Mouse (Mus musculus) B cell, adult (primary cell): ENCODE measurements around the gene Als2cl. TPM values are rescaled to one million over a fixed set of nuclear protein-coding genes. Genes with fewer than 3 reads are reported as not detected.

Experiments
- total RNA-seq: library from RNA; stranded (reverse); gene quantifications from 4 replicates; pipeline ENCODE4 v1.2.4, GENCODE M21; 2023; ENCODE audit not compliant: inconsistent age

Gene Als2cl
- total RNA-seq, result 0.22 to 2.5 TPM in 2 of 4 replicates, not detected in the others

DNA sequence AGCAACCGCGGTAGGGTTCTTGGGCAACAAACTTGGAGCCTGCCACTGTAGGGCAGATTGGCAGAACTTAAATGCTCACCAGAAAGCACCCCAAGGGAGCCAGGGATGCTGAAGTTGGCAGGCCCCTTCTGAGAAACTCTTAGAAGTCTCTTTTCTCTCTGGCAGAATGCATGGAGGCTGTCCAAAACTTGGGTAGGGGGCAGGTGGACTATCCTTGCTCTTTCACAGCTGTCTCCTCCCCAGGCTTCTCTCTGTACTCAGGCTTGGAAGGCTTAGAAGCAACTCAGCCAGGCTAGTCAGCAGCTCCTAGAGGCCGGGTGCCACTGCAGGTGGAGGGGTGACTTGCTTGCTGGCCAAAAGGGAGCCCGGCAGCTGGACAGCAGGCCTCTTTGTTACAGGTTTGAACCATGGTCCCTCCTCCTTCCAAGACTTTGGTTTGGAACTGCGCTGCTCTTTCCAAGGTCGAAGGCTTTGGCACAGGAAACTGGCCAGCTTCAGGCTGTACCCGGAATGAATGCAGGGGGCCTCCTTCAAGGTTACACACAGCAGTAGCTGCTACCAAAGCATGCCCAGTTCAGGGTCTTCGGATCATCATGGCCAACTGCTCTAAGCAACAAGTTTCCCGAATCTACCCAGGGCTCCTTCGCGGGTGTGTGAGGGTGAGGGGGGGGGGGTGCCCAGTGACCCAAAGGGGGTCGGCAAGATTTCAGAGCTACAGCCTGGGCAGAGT is at the start of gene Als2cl:
Gene Als2cl (plus strand): TSS at position 680 of the 730 bp plus-strand sequence.

DNA sequence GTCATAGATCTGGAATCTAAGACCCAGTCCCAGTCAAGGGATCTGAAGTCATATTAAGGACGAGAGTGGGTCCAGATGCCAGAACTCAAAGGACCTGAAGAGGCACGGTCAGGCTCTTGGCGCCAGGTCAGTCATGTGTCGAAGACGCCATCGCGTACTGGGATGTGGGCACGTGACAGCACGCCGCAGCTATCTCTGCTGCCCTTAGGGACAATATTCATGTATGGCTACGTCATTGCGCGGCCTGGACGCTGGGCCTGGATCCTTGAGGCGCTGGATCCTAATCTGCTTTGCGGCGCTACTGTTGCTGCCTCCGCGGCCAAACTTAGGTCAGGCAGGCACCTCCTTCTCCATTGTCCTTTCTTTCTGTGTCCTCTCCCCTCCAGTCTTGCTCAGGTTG is 45.3 kb upstream of the Als2cl start, which contains the start of gene Prss45:
Gene Prss45 (plus strand): TSS at position 178 of the 400 bp plus-strand sequence.

DNA sequence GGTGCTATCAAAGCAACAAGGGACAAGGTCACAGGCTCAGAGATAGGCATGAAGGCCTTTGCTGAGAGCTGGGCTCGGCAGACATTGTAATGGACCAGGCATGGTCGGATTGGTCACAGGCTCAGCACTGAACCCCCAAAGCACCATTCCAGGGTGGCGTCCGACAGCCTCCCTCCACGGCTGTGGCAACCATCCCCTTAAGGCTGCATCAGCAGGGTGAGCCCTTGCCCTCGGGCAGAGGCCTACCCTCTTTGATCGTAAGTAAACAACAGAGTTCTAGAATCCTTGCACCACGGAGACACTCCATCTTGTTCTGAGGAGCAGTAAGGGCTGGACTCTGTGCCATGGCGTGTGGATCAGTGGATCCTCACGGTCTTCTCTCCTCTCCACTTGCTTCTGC is 35.5 kb upstream of the Als2cl start, which contains the start of gene Prss46:
Gene Prss46 (plus strand): TSS at position 301 of the 400 bp plus-strand sequence.

DNA sequence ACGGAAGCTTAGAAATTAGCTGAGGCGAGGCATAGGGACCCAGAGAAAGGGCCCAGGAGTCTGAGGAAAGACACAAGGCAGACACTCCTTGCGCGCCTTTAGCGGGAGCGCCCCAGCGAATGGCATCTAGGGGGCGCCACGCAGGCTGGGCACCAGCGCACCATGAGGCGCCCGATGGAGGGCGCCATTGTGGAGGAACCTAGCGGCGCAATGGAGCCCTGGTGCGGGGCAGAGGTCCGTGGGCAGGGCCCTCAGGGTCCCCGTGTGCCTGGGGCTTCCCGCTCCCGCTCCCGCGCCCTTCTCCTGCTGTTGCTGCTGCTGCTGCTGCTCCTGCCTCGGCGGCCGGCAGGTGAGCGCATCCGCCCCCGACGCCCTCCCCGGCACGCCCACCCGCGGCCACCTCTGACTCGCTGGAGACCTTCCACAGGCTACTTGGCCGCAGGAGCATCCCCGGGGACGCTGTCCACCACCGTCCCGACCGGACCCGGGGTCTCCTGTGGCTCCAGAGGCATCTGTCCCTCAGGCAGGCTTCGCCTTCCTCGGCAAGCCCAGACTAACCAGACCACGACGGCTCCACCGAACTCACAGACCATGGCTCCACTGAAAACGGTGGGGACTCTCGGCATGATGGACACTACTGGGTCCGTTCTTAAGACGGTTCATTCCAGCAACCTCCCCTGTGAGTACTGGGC is 21.7 kb upstream of the Als2cl start, which contains the start of gene Prss50:
Gene Prss50 (plus strand): TSS at position 187 of the 692 bp plus-strand sequence.

DNA sequence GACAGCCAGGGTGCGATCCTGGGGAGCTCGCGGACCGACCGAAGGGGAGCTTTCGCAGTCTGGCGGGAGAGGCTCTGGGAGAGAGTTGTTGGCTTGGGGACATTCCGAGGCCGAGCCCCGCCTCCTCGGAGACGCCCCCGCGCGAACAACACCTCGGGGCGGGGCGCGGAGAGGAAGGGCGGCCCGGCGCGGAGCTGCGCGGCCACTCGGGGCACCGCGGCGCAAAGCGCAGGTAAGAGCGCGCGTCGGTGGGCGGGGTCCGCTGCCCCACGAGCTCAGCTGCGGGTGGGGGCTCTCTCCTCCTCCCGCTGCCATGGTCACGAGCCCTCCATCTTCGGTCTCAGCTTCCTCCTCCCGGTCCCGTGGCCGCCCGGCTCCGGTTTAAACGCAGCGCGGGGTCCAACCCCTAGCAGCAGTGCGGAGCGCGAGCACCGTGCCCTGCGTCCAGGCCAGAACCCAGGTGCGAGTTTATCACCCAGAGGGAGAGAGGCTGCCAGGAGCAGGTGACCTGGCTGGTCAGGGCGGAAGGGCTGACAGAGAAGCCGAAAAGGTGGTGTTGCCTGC is 410 bp downstream of the Als2cl start, which contains the start of gene Tmie:
Gene Tmie (minus strand): TSS at position 116 of the 564 bp plus-strand sequence.

DNA sequence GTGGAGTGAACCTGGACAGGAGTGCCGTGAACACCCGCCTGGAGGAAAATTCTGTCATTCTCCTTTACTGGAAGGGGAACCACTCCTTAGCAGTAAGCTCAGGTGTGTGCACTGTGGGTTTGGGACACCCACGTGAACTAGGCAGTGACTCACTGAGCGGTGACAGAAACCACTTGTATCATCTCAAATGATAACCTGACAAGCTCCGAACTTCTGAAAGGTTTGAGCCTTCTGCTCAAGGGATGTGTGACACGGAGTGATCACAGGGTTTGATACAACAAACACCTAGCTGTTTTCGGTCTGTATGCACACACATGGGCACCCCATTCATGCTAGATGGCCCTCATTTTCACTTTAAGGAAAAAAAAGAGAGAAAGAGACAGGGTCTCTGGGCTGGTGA is 37.1 kb downstream of the Als2cl start, which contains the start of gene Fam240a:
Gene Fam240a (minus strand): TSS at position 76 of the 400 bp plus-strand sequence.

DNA sequence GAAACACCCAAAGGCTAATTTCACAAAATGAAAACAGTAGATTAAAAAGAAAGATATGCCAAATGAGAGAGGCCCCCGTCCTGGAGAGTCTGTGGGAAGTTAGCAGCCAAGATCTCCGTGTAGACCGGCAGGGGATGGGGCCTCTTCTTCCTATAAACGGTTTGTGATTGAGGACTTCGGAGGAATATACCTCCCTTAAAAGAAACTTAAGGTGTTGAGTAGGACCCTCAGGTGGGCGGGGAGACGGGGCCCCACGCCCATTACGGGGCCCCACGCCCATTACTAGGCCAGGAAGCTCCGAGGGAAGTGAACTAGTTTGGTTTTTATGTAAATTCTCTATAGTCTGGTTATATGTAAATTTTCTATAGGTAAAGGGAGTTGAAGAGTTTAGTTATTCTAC is 66.3 kb downstream of the Als2cl start, which contains the start of gene Tdgf1:
Gene Tdgf1 (minus strand): TSS at position 233 of the 400 bp plus-strand sequence.

Other genes starting within 250 kb of the Als2cl start
- gene Nbeal2, start 225.7 kb upstream of the Als2cl start, total RNA-seq, result 35.1 to 39.2 TPM (median 37.6 TPM) in 4 replicates
- 86.7 to 110 TPM (median 103 TPM) in 4 replicates for gene Ccdc12, start 223.4 kb upstream of the Als2cl start, total RNA-seq
- not detected in 4 replicates for gene Myl3, start 138.0 kb upstream of the Als2cl start, total RNA-seq
- not detected in 4 replicates for gene Pth1r, start 132.7 kb upstream of the Als2cl start, total RNA-seq
- gene Prss42, start 81.7 kb upstream of the Als2cl start, total RNA-seq, result not detected in 4 replicates
- not detected in 4 replicates for gene Prss44, start 65.9 kb upstream of the Als2cl start, total RNA-seq
- not detected in 4 replicates for gene Prss43, start 53.2 kb upstream of the Als2cl start, total RNA-seq
- not detected in 4 replicates for gene Prss45, start 45.3 kb upstream of the Als2cl start, total RNA-seq
- gene Prss46, start 35.4 kb upstream of the Als2cl start, total RNA-seq, result not detected in 4 replicates
- not detected in 4 replicates for gene Prss50, start 21.9 kb upstream of the Als2cl start, total RNA-seq
- gene Tmie, start 243 bp downstream of the Als2cl start, total RNA-seq, result not detected in 4 replicates
- gene Fam240a, start 37.0 kb downstream of the Als2cl start, total RNA-seq, result not detected in 4 replicates
- not detected in 4 replicates for gene Tdgf1, start 66.3 kb downstream of the Als2cl start, total RNA-seq
- gene Lrrc2, start 71.7 kb downstream of the Als2cl start, total RNA-seq, result not detected in 4 replicates
- not detected in 4 replicates for gene Rtp3, start 110.7 kb downstream of the Als2cl start, total RNA-seq
- 2.0 to 3.6 TPM (median 2.6 TPM) in 4 replicates for gene Ltf, start 139.4 kb downstream of the Als2cl start, total RNA-seq
- 2.6 to 4.7 TPM (median 4.4 TPM) in 4 replicates for gene Ccrl2, start 177.6 kb downstream of the Als2cl start, total RNA-seq
- 25.1 to 33.3 TPM (median 28.5 TPM) in 4 replicates for gene Lrrfip2, start 237.7 kb downstream of the Als2cl start, total RNA-seq